Mouse (Mus musculus) frontal cortex, adult 2 months (tissue): ENCODE results near the gene Pank2. TPM values are rescaled to one million over a fixed set of nuclear protein-coding genes. Genes with fewer than 3 reads are reported as not detected.
"Not testable (repeated sequence)": the region's sequence is repeated elsewhere in the genome, so short reads cannot be mapped to it uniquely, and the experiment has no call there.

ENCODE experiments used
- DNase-seq, 2 experiments: peaks; one replicate each; pipeline ENCODE4 v3.0.0; 2022; ENCODE audit warnings: low spot score in 1 of 2; ENCODE audit errors: extremely low spot score in 1 of 2
- polyA plus RNA-seq: library from polyadenylated mRNA; depleted of rRNA; stranded (reverse); fragments of >200 nt; gene quantifications from 2 replicates; pipeline ENCODE4 v1.2.3, GENCODE M21; 2012; rRNA removed

The Pank2 gene
- 37.7 and 38.9 TPM in 2 replicates for polyA plus RNA-seq

DNA sequence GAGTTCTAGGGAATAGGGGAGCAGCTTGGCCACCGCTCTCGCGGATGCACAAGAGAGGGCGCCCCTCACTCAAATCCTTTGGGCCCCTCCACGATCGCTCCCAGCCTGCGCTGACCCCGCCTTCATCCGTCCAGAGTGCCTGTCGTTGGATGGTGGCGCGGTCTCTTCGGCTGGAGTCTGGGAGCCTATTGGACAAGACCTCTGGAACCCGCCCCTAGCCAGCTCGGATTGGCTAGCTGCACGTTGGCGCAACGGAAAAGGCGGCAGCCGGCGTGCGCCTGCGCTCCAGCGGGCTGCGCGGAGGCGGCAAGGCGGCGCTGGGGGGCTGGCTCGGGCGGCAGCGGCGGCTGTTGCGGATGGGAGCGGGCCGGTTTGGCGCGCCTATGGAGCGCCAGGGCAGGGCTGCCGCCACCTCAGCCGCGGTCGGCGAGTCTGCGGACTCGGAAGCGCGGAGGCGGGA lies at the start of gene Pank2:
TSS of gene Pank2 (plus strand) at position 283 of the 460 bp plus-strand sequence.
- DNase-seq: peak; percentile 98 to 99

GRCm38 (mm10) chr2:131213773-131214172 lies 48.5 kb upstream of the Pank2 start:
- DNase-seq: no peak

- no peak for DNase-seq
Measured at GRCm38 (mm10) chr2:131215941-131216858, 46.1 kb upstream of the Pank2 start.

- no peak for DNase-seq
Measured at GRCm38 (mm10) chr2:131220030-131220429, 42.3 kb upstream of the Pank2 start.

- no peak for DNase-seq
Measured at GRCm38 (mm10) chr2:131221853-131222515, 40.3 kb upstream of the Pank2 start.

DNA sequence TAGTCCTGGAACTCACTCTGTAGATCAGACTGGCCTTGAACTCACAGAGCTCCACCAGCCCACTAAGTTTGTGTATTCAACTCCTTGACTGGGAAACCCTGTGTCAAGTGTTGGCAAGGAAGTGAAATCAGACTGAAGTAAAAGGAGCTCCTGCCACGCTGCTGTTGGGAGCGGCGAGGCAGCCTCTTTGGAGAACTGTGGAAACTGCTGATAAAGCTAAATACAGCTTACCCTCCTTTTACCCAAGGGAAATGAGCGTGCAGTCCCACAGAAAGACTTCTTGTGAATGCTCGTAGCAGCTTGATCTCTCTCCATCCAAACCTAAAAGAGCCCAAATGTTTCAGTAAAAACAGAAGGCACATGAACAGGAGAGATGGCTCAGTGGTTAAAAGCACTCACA lies 39.7 kb upstream of the Pank2 start:
- DNase-seq: no peak

- no peak for DNase-seq
Measured at GRCm38 (mm10) chr2:131223569-131223968, 38.7 kb upstream of the Pank2 start.

DNA sequence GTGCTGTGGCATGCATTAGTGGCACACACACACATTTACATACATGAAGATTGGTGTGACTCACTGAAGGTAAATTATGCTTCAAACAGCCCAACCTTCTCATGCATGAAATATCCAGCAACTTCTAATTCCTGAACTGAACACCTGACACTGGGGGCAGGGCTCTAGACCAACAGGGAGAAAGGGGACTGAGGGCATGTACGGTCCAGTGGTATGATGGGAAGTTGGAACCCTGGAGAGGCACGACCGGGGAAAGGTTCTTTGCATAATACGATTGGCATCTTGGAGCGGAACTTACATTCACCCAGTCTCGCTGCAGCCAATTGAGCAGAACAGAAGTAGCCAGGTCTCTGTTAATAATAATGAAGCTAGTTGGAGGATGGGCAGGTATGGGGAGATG lies 37.1 kb upstream of the Pank2 start:
- no peak for DNase-seq

DNA sequence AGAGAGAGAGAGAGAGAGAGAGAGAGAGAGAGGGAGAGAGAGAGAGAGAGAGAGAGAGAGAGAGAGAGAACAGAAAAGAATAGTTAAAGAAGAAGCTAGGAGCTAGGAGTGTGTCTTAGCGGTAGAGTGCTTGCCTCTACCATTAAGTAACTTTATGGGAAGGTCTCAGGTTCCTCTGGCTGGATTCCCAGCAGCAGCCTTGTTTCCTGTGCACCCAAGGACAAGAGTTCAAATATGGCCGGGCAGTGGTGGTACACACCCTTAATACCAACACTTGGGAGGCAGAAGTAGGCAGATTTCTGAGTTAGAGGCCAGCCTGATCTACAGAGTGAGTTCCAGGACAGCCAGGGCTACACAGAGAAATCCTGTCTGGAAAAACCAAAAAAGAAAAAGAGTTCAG lies 35.6 kb upstream of the Pank2 start:
- DNase-seq: not testable (repeated sequence)

DNA sequence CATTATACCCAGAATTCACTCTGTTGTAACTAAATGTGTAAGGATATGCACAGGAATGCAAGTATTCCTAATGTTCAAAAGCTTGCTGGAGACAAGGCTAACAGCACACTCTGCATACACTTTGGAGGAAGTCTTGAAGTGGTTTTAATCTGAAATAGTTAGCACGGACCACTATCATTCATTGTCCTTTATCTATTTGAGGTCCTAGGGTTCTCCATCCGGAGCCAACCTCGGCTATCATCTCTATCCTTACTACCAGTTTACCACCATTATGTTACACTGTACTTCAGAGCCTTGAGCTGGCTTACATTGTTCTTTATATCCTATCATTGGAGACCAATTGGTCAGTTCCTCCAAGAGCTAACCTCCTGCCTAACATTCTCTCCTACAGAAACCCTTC lies 35.1 kb upstream of the Pank2 start:
- DNase-seq: no peak

GRCm38 (mm10) chr2:131232558-131232957 lies 29.7 kb upstream of the Pank2 start:
- no peak for DNase-seq

GRCm38 (mm10) chr2:131233307-131234126 lies 28.8 kb upstream of the Pank2 start, which contains the start of gene Mavs:
Gene Mavs, plus strand, starts transcription at chr2:131234063.
- DNase-seq: peak; percentile 90 to 93

DNA sequence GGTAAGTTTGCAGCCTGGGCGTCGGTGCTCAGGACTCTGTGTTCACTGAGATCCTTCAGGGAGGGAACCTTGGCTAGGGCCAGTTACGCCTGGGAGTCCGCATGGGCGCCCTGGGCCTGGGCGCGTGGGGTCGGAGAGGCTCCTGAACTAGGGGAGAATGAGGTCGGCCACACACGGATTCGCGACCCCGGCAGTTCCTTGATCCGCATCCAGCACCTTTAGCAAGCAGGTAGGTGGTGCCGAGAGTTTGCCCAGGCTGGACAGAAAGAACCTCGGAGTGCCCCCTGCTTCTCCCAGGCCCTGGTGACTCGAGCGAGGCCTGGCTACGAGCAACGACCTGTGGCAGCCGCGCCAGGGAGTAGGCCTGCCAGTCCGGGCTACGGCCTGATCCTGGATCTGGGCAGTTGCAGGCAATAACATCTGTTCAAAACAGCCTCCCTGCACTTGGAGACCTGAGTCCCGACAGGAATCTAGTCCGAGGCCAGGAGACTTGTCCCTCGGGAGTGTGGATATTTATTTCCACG lies 28.1 kb upstream of the Pank2 start:
- DNase-seq: no peak

GRCm38 (mm10) chr2:131234970-131235635 lies 27.2 kb upstream of the Pank2 start:
- no peak for DNase-seq

- no peak for DNase-seq
Measured at GRCm38 (mm10) chr2:131242180-131242579, 20.1 kb upstream of the Pank2 start.

DNA sequence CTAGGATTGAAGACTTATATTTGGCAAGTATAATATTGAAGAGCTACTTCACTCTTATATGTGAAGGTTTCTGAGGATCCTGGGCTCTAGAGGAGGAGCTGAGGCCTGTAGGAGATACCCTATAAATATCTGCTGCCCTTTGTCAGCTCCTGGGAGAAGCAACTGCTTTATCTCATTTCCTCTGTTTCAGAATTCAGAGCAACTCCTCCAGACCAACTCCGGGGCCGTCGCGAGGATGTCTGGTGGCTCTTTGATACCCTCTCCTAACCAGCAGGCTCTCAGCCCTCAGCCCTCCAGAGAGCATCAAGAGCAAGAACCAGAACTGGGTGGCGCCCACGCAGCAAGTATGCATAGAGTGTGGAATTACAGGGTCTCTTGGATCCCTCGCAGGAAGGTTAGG lies 19.4 kb upstream of the Pank2 start:
- DNase-seq: no peak

DNA sequence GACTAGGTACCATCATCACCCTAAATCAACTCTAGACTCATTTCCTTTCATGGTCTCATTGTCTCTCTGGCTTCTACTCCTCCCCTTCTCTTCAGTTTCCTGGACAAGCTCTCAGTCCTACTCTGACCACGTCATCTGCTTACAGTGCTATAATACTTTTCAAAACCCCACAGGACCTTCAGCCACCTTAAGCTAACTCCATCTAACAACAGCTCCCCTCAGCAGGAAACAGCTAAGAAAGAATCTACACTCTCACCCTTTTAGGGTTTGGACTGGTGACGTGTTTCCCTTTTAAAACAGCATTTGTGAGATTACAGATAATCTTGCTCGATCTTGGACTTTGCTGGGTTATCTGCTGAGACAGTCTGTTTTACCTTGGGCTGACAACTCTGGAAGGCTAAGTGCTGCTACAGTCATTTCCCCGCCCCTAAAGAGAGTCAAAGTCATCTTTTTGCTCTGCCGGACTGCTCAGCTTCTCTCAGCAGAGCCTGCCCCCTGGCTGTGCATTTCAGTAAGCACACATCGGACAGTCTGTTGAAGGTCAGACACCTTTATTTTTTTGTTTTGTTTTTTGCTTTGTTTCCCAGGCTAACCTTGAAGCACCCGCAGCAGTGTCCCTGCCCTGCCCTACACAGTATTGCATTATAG lies 8.5 kb upstream of the Pank2 start:
- no peak for DNase-seq

GRCm38 (mm10) chr2:131254329-131254713 lies 8.0 kb upstream of the Pank2 start:
- DNase-seq: no peak

DNA sequence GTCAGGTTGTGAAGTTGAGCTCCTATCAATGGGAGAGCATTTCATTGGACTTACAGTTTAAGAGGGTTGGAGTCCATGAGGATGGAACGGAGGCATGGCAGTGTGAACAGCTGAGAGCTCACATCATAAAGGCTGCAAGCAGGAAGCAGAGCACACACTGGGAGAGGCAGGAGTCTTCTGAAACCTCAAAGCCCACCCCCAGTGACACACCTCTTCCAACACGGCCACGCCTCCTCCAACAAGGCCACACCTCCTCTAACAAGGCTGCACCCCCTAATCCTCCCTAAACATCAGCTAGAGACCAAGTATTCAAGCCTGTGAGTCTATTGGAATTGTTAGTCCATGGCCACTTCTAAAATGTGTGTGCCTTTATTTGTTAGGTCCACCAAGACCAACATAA lies 6.6 kb upstream of the Pank2 start:
- no peak for DNase-seq

DNA sequence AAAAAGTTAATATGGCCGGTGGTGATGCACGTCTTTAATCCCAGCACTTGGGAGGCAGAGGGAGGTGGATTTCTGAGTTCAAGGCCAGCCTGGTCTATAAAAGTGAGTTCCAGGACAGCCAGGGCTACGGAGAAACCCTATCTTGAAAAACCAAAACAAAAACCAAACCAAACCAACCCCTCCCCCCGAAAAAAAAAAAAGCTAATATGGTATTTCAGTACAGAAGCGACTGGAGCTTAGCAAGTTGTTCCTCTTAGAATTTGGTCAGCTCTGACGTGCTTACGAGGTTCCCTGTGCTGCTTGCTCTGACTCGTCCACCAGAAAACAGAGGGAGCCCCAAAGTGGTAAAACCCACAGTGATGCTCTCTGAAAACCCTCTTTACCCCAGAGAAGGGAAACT lies 3.6 kb upstream of the Pank2 start:
- no peak for DNase-seq
